Mouse (Mus musculus): ENCODE data around the gene Cyp21a1. TPM values are rescaled to one million over a fixed set of nuclear protein-coding genes. Genes with fewer than 3 reads are reported as not detected.
A peak's percentile ranks its signal among the peaks of the same experiment; 100 is the strongest.
"Not testable (repeated sequence)": the region's sequence is repeated elsewhere in the genome, so short reads cannot be mapped to it uniquely, and the experiment has no call there.

The Cyp21a1 gene
- 1 to 10 TPM; 2.7 to 3.2 (median 3.0) TPM for total RNA-seq (2022)

DNA sequence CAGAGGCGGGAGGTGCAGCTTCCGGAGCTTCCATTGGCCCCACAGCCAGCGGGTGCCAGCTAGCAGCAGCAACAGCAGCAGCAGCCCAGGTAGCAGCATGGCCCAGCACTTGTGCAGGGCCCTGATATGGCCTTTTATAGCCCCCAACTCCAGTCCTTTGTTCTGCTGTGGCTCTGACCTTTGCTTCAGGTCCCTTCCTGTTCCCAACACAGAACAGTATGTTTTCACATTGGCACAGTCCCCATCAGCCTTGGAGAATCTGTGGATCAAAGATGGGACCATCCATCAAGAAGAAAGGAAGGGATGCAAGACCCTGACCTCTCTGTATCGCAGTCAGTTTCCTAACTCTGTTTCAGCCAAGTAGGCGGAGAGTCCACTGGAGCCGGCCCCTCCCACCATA, at the start of gene Cyp21a1:
Gene Cyp21a1, minus strand, starts transcription at position 261 of the 400 bp plus-strand sequence.
- not testable (repeated sequence) for DNase-seq (ENCODE audit: low spot score in 2 of 2)

DNA sequence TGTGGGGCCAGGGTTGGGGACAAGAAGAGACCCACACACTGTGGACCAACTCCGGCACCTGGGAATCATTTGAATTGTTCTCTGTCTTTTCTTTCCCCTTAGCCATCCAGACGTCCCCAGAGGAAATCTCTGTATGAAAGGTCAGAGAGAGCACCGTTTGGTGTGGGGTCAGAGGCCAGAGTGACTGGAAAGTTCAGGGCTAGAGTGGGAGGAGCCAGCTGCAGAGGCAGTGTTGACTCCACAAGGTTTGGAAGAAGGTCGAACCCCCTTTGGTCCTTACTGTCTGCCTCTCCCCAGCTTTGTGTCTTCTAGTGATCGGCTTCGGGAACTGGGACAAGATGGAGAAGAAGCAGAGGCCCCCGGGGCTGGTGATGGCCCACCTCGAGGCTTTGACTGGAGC, 49.1 kb upstream of the Cyp21a1 start:
- no peak for DNase-seq (ENCODE audit: low spot score in 2 of 2)

DNA sequence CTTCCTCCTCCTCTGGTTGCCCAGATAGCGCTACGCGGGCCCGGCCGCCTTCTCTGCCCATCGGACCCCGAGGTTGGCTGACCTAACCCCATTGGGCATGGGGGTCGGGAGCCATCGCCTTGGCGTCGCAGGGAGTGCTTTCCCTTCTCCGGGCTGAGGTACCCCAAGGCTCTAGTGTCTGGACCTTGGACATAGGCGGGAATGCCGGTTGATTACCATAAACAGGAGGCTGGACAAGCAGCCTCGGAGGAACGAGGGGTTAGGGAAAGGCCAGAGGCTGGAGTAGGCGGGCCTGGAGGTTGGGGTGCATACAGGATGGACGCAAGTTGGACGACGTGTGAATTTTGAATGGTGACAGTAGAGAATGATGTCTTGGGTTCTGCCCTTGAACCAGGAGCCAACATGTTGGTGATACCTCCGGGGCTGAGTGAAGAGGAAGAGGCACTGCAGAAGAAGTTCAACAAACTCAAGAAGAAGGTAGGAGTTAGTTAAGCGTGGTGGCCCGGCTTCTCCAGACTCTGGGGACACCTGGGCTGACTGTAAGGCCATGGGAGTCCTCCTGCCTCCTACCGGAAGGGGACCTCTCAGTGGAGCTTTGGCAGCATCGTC, 46.3 kb upstream of the Cyp21a1 start:
- DNase-seq (ENCODE audit: low spot score in 2 of 2): no peak

DNA sequence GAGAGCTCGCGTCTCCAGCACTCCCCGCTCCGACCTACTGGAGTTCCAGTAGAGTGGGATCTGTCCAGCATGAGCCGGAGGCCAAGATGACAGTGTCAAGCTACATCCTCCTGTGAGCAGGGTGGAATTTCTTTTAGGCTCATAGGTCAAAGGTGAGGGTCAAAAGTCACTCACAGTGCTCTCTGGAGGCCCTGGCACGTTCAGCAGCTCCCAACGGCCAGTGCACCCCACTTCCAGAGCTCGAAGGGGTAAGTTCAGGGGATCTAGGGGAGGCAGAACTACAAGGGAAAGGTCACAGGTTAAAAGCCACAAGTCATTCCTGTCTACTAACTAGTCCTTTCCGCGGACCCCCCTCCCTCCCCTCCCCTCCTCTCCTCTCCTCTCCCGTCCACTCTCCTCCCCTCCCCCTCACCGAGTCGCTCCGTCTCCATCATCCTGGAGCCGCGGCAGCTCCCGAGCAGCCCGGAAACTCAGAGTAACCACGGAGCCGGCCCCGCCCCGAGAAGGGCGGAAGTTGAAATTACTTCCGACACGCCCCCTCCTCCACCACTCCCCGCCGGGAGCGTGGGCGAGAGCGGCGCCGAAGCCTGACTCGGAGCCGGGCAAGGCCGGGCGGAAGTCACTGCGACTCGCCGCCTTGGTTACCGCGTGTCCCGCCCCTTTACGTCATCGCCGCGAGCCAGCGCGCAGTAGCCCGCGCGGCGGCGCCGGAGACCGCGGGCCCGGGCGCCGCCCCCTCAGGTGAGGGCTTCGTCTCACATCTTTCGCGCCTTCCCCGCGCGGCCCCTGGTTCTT, 45.6 kb upstream of the Cyp21a1 start, which contains the start of the genes Skiv2l and Nelfe:
Gene Skiv2l, minus strand, starts transcription at position 489 of the 795 bp plus-strand sequence.
Gene Nelfe, plus strand, starts transcription at position 670 of the 795 bp plus-strand sequence.
- peak; percentile 95 to 96 for DNase-seq (ENCODE audit: low spot score in 2 of 2)

DNA sequence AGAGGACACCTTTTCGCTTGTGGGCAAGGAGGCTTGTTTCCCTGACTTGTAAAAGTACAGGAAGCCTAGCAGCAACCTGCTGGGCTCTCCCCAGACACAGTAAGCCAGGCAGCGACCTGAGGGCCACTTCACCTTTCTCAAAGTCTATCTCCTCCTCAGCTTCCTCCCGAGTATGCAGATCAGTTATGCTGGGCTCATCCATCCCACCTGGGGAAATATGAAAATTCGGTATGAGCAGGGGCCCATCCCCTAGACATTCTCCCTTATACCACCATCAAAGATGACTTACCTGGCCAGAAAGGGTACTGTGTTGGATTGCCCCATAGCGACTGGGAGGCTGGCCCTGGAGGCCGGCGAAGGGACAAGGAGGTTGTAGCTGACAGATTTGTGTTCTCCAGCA, 43.3 kb upstream of the Cyp21a1 start:
- no peak for DNase-seq (ENCODE audit: low spot score in 2 of 2)

DNA sequence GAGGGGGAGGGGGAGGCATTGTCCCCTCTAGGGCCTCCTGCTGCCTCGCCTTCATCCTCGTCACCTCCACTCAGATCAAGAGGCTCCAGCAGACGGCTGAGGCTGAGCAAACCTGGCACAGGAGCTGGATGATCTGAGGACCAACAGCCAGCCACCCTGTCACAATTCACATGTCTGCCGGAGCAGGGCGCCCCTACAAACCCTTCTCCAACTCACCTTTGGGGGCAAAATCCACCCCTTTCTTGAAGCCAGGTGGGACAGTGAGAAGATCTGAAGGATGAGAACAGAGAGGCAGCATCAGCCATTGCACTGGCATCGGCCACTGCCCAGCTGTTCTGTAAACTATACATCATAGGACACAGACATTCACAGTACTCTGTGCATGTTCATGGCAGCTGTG, 42.8 kb upstream of the Cyp21a1 start:
- DNase-seq (ENCODE audit: low spot score in 2 of 2): no peak

DNA sequence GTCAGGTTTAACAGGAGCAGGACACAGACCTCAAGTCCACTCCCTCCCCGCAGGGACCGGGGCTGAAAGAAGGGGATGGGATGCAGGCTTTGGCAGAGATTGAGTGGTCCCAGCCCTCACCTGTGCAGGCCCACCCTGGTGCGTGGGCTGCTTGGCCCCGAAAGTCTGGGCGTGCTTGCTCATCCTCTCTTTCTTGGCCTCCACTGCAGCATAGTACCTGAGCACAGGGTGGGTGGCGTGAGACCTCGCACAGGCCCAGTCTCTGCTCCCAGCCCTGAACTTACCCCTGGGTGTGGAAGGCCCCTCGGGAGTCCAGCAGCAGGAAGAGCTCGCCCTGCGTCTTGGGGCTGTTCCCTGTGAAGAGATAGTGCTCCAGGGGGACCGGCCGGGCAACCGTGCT, 40.5 kb upstream of the Cyp21a1 start:
- DNase-seq (ENCODE audit: low spot score in 2 of 2): no peak

DNA sequence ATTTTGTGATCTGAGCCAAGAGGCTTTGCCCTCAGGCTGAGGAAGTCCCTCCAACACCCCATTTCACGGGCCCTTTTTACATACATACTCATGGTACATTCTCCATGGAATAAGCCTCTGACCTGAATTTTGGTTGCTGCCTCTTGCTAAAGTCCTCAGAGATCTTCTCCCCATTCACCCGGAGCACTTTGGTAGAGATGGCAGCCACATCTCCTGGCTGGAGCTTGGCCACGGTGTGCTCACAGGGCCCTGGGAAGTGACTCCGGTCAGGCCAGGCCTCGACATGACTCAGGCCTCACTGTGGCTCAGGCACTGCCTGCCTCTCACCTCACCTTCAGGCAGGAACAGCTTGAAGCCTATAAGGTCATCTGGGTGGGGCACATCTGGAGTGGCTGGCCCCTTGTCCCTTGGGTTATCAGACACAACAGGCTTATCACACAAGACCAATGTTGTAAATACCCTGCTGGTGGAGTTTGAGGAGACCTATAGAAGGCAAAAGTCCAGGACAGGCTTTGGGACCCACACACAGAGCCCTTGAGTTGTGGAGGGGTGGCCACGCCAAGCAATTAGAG, 36.5 kb upstream of the Cyp21a1 start:
- DNase-seq (ENCODE audit: low spot score in 2 of 2): no peak

DNA sequence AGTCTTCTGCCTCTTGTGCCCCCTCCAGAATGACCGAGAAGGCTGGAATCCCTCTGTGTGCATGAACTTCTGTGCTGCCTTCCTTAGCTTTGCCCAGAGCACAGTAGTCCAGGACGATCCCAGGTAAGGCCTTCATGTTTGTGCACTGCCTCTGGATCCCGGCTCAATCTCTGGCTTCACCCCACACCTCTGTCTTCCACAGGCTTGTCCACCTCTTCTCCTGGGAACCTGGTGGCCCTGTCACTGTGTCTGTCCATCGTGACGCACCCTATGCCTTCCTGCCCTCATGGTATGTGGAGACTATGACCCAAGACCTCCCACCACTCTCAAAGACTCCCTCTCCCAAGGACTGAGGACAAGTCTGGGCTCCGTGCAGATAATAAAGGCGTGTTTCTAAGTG, 34.4 kb upstream of the Cyp21a1 start:
- DNase-seq (ENCODE audit: low spot score in 2 of 2): no peak

DNA sequence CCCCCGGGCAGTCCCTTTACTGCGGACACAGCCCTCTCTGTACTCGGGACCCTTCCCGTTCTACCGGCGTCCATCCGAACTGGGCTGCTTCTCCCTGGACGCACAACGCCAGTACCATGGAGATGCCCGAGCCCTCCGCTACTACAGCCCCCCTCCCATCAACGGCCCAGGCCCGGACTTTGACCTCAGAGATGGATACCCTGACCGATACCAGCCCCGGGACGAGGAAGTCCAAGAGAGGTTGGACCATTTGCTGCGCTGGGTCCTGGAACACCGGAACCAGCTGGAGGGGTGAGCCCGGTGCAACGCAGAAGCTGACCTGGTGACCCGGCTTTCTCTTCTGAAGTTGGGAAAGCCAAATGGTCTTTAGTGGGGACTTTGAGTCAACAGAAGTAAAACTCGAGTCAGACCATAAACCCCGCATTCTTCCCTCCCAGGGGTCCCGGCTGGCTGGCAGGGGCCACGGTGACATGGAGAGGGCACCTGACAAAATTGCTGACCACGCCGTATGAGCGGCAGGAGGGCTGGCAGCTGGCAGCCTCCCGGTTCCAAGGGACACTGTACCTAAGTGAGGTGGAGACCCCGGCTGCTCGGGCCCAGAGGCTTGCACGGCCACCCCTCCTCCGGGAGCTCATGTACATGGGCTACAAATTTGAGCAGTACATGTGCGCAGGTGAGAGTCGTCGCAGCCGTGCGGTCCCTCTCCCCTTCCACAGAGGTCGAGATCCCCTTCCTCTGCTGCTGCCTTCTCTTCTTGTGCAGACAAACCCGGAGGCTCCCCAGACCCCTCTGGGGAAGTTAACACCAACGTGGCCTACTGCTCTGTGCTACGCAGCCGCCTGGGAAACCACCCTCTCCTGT, 33.3 kb upstream of the Cyp21a1 start:
- DNase-seq (ENCODE audit: low spot score in 2 of 2): no peak

DNA sequence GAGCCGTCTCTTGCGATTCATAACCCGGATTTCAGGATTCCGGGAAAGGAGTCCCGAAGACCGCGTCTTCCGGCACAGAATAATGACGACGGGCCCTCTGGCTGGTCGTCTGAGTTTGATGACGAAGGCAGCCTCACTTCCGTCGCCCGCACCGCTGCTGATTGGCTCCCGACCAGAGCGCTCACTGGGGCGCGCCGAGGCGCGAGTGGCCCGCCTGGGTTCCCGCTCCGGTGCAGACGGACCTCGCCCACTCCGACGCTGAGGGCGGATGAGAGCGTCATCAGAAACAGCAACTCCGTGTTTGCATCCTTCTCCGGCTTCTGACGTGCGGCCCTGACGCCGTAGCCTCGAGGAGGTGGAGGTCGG, 32.5 kb upstream of the Cyp21a1 start, which contains the start of the genes Stk19 and Dxo:
Gene Stk19, minus strand, starts transcription at position 90 of the 366 bp plus-strand sequence.
Gene Dxo, plus strand, starts transcription at position 164 of the 366 bp plus-strand sequence.
- peak; percentile 96 to 97 for DNase-seq (ENCODE audit: low spot score in 2 of 2)

DNA sequence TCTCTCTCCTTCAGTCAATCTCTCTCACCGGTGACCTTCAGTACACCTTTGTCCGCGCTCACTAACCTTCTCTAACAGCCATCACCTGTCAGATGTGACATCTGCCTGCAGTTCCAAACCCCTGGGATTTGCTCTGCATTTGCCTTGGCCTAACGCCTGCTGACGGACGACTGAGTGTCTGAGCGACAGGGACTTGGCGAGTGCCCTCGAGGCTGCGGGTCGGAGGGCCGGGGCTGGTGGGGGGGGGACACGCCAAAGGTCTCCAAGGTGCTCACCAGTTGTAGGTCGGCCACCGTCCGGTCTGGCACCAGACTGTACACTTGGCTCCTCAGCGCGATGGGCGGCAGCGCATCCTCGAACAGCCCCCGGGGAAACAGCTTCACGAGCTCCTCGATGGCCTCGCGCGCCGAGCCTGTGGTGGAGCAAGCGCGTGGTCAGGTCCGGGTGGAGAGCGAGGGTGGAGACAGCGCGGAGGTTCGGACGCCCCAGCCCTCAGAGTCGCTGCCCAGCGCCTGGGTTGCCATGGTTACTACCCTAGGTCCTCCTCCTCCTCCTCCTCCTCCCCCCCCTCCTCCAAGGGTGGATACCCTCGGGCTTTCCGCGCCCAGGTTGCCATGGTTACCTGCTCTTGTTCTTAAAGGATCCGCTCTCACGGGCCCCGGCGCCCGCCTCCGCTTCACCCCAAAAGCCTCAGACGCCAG, 31.9 kb upstream of the Cyp21a1 start:
- no peak for DNase-seq (ENCODE audit: low spot score in 2 of 2)

DNA sequence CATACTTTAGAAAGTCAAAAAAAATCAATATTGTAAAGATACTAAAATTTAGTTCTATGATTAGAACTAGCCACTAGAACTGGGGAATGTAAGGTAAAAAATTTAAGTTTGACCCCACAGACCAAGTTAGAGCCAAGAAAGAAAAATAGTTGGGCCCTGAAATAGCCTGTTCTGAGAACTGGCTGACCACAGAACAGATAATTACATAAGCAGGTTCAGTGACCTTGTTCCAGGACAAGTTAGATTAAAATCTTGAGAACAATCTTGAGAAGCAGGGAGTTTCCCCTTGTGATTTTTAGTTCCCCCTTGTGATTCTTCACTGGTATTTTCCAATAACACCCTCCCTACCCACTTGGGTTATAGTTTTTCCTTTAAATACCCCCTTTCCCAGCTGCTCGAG, 26.4 kb upstream of the Cyp21a1 start:
- not testable (repeated sequence) for DNase-seq (ENCODE audit: low spot score in 2 of 2)

DNA sequence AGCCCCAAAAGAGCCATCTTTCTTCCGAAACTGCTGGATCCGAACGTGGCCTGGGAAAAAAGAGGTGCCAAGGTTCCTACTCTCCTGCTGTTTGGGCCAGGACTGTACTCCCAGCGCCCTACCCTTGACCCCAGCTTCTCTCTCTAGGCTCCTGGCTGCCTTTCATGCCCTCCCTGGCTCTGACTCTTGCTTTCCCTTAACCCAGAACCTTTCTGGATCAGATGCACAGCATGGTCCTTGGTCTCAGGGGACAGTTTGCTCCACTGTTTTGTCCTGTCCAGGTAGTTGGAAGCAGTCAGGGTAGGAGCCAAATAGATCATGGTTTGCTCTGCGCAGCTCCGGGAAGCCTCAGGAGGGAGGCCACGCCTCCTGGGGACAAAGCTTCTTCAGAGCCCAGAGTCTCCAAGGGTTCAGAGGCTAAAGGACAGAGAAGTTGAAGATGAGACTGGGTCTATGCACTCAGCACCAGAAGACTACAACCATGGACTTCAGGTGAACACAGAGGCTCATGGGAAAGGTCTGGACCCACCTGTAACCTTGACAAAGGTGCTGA, 10.5 kb upstream of the Cyp21a1 start:
- DNase-seq (ENCODE audit: low spot score in 2 of 2): no peak

DNA sequence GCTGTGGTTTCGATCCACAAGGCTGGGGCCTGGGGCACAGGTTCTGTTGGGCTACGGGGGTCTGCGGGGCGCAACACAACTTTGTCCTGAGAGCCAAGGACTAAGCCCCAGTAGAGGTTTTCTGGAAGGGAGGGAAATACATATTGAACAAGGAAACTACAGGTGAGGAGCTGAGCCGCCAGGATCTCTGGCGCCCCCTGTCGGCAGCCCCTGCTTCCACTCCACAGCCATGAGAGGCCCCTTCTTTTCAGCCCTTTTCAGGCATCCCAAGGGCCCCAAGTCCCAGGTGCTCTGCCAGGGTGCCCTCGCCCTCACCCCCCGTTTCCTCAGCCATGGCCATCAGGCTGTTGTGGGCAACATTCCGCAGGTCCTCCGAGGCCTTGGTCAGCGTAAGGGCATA, 9.4 kb upstream of the Cyp21a1 start:
- peak in 1 of 2 experiments; percentile 34 for DNase-seq (ENCODE audit: low spot score in 2 of 2)

DNA sequence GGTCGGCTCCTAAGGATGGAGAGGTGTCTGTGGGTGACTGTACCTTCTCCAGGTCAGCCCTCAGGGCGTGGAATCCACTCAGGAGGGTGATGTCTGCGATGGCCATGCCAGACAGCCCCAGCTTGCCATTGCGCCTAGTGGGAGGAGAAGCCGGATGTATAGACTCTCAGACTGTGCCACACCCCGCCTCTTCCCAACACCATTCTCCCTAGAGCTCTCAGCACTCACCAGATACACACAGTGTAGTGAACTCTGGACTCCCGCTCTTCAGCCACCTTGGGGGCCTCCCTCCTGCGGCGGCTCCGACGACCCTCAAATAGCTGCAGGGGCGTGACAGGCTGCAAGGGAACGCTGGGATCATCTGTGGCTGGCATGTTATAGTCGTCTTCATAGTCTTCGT, 6.9 kb upstream of the Cyp21a1 start:
- DNase-seq (ENCODE audit: low spot score in 2 of 2): no peak

DNA sequence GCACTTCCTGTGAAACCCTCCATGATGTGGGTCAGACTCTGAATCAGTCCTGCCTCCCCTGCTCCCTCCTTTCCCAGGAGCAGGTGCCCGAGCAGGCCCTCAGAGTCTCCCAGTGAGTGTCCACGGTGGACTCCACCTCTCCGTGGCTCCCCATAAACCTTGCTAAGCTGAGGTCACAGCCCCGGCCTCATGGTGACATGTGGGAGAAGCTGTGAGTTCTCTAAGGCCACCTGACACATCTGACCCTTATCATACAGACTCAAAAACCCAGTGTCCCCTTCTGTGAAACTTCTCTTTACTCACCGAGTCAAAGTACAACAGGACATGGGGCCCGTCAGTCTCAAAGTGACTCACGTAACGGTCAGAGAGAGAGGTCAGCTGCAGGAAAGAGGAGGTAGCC, 6.5 kb upstream of the Cyp21a1 start:
- DNase-seq (ENCODE audit: low spot score in 2 of 2): not testable (repeated sequence)

DNA sequence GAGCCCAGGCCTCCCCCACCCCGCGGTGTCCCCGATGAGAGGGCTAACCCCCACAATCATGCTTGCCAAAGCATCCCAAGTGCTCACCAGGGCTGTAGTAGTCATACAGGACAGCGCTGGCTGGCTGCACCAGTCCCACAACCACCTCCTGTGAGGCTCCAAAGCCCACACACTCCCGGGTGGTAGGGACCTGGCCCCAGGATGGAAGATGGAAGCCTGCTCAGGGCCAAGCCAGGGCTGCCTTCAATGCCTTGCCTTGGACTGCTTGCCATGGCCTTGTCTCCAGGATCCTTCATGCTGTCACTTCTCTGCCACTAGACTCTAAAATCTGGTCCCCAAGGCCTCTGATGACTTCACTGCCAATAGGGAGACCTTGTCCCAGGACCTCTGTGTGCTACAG, 6.0 kb upstream of the Cyp21a1 start:
- not testable (repeated sequence) for DNase-seq (ENCODE audit: low spot score in 2 of 2)

DNA sequence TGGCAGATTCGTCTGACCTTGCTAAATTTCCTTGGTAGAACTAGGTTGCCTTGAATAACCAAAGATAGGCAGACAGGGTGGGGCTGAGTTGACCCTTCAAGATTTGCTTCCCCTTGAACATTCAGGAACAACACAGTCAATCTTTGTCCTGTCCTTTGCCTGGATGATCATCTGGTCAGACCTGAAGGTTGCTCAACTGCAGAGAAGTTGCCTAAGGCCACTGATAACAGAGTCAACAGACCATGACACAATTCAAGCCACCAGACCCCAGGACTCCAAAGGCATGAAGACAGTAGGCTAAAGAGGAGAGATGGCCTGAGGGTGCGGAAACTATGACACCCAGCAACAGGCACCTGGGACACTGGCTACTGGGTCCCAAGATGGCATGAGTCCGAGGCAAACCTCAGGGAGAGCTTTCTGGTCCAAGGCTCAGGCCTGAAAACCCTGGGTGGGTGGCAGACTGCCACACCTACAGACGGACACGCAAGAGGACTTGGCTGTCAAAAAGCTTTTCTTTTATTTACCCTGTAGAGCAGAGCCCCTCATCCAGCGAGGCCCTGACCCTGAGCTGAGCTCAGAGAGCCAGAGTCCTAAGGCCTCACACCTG, 4.3 kb upstream of the Cyp21a1 start:
- DNase-seq (ENCODE audit: low spot score in 2 of 2): no peak

DNA sequence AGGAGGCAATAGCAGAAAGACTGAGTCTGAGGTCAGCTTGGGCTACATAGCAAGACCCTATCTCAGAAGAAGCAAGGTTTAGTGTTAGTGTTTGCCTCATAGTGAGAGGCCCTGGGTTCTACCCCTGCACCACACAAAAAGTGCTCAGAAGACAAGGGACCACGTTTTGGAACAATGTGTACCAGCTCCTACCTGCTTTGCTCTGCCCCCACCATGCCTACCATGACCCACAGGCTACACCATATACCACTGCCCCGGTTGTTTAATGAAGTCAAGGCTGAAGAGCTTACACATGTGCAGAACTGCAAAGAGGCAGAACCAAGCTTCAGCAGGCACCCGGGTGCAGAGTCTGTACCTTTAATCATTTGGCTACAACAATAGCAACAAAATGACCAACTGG, 2.8 kb upstream of the Cyp21a1 start:
- DNase-seq (ENCODE audit: low spot score in 2 of 2): no peak
